Mouse (Mus musculus): Measurements from ENCODE around the gene Eme1.

Gene Eme1

DNA sequence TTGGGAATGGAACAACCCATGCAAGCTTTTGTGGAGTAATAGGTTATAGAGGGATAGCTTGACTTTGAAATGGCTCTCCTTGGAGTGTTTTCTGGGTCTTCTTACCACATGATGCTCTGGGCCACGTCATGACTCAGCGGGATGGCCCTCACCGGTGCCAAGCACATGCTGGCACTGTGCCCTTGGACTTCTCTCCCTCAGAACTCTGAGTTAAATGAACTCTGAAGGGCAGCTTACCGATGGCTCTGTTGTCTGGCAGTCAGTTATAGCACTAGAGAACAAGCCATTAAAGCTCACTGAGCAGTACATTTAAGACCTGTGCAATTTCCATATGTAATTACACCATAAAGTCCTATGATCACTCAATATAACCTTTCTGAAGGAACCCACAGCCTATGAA is 56.4 kb downstream of the Eme1 start:
- DNase-seq (ENCODE audit: low spot score) = peak; percentile 29

DNA sequence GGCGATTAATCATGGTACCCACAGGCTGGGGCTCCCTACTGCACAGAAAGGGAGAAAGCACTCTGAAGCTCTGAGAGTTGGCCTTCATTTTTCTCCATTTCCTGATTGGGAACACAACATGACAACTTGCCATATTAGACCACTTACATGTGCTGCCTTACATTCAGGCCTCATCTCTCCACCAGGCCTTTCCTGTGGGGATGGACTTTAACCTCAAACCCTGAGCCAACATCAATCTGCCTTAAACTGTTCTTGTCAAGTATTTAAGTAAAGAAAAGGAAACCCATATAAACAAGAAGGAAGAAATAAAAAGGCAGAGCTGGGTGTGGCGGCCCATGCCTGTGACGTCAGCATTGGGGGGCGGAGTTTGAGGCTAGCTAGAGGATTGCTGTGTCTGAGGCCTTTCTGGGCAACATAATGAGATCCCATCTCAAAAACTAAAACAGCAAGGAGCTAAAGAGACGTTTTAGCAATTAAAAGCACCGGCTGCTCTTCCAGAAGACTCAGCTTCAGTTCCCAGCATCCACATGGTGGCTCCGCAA is 57.4 kb downstream of the Eme1 start:
- DNase-seq (ENCODE audit: low spot score) = no peak
